Mouse (Mus musculus): Measurements from ENCODE around the gene Rpl21.
A peak's percentile ranks its signal among the peaks of the same experiment; 100 is the strongest.

DNA sequence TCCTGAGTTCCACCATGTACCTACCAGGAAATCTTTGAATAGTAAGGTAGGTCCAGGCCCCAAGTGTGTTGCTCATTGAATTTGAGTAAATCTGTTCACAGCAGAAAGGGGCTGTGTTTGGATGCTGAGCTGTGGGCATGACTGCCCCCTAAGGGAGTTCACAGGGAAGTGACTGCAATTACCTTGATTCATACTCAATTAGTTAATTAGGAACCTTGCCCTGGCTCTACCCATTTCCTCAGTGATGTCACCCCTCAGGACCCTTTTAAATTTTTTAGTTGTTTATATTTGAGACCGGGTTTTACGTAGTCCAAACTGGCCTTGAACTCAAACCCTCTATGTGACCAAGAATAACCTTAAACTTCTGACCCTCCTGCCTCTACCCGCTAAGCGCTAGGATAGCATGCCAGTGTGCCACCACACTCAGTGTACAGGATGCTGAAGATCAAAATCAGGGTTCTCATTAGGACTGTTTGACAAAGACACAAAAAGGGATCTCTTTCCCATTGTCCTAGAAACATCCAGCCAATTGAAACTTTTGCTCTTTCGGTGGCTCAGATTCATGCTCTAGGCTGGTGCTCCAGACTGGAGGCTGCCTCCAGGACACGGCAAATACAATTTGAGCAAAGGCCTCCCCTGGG, 11.7 kb downstream of the Rpl21 start:
- TF ChIP-seq CTCF (IDR thresholded peaks at IDR 0.05; ENCODE audit: borderline replicate concordance, extremely low read depth, insufficient read depth, insufficient read length) (peak; percentile 59; the same call in 1 of the 2 replicates), POLR2A (IDR thresholded peaks at IDR 0.05; ENCODE audit: borderline replicate concordance, extremely low read depth, insufficient read depth, insufficient read length, poor library complexity, severe bottlenecking) (no peak)
